Mouse (Mus musculus) retina, postnatal 1 day (tissue): ENCODE data around the gene Csmd2.

ENCODE experiments used
- DNase-seq: peaks from one replicate; pipeline ENCODE4 v3.0.0-alpha.2; 2012

Csmd2 gene

DNA sequence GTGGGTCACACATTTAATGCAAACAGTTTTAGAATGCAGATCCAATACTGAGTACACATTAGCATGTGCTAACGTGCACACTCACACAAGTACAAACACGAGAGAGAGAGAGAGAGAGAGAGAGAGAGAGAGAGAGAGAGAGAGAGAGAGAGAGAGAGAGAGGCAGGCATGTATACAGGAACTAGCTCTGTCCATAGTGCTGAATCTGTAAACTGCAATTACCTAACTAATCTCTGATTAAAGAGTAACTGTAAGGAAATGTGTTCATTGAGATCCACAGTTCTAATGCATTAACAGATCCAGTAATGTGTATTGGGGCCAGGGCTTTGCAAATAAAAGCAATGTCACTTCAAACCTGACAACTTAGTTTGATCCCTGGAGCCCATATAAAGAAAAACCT, 257.5 kb downstream of the Csmd2 start:
- no peak for DNase-seq

GRCm38 (mm10) chr4:128248676-128249075, 261.0 kb downstream of the Csmd2 start:
- peak; percentile 56 for DNase-seq

GRCm38 (mm10) chr4:128259211-128259610, 271.6 kb downstream of the Csmd2 start:
- no peak for DNase-seq

- peak; percentile 34 for DNase-seq
Measured at GRCm38 (mm10) chr4:128260907-128261560, 273.4 kb downstream of the Csmd2 start, which contains the start of gene Hmgb4. Gene Hmgb4 (minus strand): TSS chr4:128260957.

DNA sequence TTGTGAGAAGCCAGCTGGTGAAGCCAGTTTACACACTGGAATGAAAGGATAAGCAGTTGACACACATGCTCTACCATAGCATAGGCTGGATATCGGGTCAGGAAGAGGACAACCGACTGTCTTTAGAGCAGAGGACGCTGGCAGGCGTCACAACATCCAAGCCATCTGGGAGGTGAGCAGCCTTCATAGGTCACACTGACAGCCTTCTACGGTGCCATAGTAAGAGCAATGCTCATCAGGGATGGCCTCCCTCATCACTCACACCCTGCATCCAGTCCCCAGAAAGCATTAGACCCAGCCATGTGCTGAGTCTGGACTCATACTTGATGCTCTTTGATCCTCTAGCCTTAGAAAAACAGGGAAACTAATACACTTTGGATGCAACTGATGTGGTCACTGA, 276.8 kb downstream of the Csmd2 start:
- no peak for DNase-seq

DNA sequence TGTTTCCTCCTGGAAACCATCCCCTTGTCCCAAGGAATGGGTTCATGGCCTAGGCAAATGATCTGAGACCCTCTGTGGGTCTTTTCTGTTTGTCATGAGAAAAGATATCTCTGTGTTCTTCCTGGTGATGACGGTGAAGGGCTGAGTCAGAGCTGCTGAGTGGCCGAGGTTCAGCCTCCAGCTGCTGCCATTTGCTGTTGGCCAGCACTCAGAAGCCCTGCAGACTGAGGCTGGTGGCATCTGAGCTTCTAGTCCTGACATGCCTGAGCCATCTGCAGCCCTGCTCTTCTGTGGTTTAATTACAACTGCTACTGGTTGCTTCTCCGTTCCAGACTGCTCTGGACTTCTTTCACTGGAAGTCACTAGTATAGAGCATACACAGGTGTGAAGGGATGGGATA, 277.7 kb downstream of the Csmd2 start:
- DNase-seq: no peak

GRCm38 (mm10) chr4:128269261-128269875, 281.7 kb downstream of the Csmd2 start:
- no peak for DNase-seq

DNA sequence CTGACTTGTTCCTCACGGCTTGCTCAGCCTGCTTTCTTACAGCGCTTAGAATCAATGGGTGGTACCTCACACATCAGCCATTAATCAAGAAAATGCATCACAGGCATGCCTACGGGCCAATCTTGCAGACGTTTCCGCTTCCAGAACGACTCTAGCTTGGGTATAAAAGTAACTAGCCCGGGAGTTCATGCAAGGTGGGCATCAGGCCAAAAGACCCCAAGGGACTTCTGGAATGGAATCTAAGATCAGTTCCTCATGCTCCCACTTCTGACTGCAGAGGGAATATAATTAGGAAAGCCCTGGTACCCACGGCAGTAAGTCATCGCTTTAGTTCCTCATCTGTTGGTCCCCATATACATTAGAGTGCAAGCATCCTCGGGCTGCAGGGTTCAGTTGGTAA, 282.5 kb downstream of the Csmd2 start:
- DNase-seq: no peak

- DNase-seq: no peak
Measured at GRCm38 (mm10) chr4:128270931-128271330, 283.3 kb downstream of the Csmd2 start.

DNA sequence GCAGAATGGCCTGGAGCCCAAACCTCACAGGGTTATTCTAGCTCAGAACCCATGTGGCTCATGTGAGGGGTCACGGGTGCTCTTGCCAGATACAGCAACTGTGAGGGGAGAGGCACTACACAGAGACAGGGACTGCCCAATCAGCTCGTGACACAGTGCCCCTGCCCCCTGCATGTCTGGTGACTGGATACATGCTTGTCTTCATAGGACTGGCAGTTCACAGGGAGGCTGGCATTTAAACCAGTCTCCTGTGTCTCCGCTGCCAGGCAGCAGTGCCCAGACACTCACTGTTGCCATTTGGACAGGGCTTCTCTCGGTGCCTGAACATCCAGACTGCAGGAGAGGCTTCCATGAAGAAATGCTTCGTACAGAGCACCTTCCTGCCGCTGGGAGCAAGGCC, 284.8 kb downstream of the Csmd2 start:
- no peak for DNase-seq

DNA sequence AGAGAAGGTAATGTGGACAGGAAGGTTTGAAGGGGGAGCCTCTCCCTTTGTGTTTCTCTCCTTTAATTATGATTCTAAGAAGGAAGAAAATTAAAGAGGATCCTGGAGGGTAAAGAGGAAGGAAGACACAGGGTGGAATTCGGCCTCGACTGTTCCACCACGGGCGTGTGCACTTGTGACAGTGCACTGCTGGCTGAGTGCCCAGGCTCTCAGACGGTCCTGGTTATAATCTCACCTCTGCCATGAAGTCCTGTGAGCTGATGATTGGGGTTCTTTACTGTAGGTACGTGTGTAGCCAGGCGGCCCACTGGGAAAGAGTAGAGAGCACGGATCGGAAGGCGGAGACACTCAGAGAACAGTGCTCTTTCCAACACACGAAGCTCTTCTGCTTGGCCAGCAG, 285.5 kb downstream of the Csmd2 start:
- no peak for DNase-seq

DNA sequence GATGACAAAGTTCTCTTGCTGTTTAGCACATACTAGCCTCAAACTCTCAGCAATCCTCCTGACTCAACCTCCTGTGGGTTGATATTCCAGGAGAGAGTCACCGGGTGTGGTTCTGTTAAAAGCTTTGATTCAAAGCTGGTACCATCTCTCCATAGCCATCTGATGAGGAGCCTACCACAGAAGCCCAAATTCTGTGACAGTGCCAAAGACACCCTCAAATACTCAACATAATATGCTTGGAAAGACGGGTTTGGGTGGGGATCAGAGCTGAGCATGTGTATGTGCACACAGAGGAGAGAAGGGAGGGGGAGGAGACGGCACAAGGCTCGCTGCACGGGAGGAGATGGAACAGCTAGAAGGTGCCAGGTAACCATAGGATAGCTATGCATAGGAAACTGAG, 287.5 kb downstream of the Csmd2 start:
- no peak for DNase-seq

DNA sequence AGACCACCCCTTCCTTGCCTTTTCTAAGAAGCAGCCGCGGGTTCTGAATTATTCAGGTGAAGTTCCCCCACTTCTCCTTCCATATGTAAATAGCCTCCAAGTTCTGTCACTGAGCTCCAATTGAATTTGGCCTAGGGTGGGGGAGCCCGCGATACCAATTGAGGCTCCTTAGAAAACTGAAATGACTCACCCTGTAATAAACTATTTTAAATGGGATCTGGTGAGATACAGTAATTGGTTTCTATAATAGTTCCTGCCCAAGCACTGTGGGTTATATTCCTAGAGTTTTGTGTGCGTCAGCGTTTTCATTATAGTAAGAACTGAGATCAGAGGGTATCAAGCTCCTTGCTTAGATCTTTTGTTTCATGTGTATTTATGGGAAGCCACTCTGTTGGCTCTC, 287.9 kb downstream of the Csmd2 start:
- no peak for DNase-seq

GRCm38 (mm10) chr4:128285009-128285408, 297.4 kb downstream of the Csmd2 start:
- DNase-seq: no peak

DNA sequence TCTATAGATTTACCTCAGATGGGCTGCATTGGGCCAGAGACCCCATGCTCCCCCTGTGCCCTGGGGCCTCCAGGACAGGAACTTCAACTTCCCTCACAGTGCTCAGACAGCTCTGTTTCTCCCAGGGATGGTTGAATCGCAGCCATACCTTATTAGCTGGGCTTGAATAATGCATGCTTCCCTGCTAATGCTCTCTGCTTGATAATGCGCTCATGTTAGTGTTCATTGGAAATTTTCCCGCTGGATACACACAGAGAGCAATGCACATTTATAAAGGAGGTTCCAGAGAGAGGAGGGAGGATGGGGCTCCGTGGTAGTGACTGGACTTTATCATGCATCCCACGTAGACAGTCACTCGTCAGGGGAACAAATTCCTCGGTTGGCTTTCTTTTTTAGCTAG, 300.4 kb downstream of the Csmd2 start:
- DNase-seq: peak; percentile 13

DNA sequence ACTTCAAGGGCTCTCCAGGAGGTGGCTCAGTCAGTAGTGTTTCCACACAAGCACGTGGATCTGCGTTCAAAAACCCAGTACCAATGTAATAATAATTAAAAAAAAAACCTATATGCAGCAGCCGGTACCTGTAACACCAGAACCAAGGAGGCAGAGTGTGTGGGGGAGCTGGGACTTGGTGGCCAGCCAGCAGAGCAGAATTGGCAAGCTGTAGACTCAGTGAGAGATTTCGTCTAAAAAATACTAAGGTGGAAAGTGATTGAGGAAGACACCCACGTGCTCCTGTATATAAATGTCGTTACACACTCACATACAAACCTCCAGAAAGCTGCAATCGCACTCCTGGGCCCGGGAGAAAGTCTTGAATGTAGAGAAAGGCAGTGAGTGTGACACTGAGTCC, 316.4 kb downstream of the Csmd2 start:
- no peak for DNase-seq

GRCm38 (mm10) chr4:128306011-128306410, 318.4 kb downstream of the Csmd2 start:
- DNase-seq: no peak

- no peak for DNase-seq
Measured at GRCm38 (mm10) chr4:128315328-128315727, 327.7 kb downstream of the Csmd2 start.

- DNase-seq: peak; percentile 69
Measured at GRCm38 (mm10) chr4:128317951-128318350, 330.3 kb downstream of the Csmd2 start.

DNA sequence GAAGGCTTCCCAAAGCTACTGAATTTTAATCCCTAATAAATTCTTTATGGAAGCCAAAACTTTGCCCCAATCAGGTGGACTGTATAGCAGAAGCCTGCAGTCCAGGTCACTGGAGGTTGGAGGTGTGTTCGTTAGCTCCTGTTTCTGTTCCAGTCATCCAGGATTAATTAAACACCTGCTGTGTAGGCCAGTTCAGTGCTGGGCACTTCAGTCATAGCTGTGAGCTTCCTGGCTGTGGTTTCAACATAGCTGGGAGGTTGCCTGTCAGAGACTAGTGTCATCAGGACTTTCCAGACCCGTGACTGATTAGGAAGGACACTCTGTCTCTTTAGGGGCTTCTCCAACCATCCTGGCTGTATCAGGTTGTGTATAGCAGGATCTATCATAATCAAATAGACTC, 337.9 kb downstream of the Csmd2 start:
- DNase-seq: no peak

DNA sequence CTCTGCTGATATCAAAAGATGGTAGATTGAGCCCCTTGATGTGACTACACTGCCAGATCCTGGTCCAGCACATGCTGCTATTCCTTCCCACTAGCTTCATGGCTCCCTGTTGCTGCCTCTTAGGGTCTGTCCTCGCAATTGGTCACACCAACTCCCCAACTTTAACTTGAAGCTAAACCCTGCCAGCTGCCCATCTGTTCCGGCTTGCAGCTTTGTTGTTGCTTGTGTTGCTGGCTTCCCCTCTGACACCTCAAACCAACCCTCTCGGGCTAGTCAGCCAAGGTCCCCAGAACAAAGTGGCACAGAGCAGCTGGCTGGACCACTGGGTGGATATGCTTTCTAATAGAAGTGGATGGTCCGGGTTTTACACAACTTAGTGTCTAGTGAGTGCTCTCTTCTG, 339.1 kb downstream of the Csmd2 start:
- no peak for DNase-seq

DNA sequence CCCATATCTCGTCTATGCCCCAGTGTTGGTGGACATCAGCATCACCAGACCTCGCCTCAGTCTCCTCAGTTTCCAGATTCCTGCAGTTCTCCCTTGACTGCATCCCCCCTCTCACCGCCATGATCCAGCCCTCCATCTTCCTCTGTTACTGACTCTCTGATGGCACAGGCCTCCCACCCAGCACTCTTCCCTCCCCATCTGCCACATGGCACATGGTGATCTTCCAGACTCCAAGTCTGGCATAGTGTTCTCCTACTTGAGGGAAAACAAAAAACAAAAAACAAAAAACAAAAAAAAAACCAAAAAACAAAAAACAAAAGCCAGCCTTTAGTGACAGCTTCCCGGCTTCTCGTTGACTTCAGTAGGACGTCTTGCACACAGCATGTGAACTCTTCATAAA, 339.8 kb downstream of the Csmd2 start:
- no peak for DNase-seq

GRCm38 (mm10) chr4:128330519-128330918, 342.9 kb downstream of the Csmd2 start:
- DNase-seq: peak; percentile 19

DNA sequence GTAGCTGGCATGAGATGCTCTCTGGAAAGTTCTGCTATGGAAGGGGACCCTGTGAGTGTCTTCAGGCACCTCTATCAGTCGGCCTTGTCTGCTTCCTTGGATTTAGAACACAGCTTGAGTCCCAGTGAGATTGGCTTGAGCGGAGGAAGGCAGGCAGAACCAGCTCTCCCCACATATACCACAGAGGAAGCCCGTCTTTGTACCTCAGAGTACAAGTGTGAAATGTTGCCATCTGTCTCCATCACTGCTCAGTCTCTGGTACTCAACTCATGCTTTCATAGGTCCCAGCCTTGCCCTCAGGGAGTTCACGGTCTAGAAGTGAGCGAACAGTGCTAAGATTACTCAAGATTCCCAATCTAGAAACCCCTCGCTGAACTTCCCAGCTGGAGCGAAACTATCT, 352.8 kb downstream of the Csmd2 start:
- DNase-seq: no peak

DNA sequence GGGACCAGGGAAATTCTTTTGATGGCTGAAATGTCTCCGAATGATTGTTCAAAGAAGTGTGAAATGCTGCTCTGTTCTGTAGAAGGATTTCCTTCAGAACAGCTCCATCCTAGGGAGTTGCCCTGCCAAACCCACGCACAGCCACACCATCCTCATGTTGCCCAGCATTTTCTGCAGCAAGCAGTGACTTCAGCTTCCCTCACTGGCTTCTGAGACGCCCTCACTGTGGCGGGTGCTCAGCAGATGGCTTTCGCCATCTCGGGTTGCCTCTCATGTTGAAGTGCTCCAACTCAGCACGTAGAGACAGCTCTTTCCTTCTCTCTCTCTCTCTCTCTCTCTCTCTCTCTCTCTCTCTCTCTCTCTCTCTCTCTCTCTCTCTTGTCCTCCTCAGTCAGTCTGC, 353.7 kb downstream of the Csmd2 start:
- peak; percentile 17 for DNase-seq
